Mouse (Mus musculus): ENCODE results near the gene Kcnj8. TPM values are rescaled to one million over a fixed set of nuclear protein-coding genes. Genes with fewer than 3 reads are reported as not detected.

Kcnj8 gene
- total RNA-seq, 1 experiment: 0.58 TPM

DNA sequence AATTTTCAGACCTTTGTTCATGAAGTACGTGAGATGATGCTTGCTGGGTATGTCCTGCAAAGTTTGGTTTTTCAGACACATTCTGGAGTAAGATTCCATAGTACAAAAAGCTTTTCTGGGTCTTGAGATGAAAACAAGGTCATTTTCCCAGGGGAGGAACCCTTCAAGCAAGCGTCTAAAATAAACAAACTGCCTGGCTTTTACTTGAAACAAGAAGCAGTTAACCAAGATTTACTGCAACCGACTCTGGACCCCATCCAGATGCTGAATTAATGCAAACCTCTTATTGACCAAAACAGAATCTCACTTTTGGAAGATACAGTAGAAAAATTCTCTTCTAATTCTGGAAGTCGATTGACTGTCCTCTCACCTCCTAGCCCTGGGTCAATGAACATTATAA lies 20.5 kb downstream of the Kcnj8 start:
- H3K9me3 ChIP-seq (ENCODE audit: control insufficient read depth, insufficient read depth, low read depth, low read length): no peaks in the 10 kb centered on the region
- no peak for DNase-seq (ENCODE audit: low read depth, low spot score)
- in situ Hi-C loops (cut with MboI; ENCODE audit: low sequenced_read_pairs in 2 of 2, unreplicated experiment in 2 of 2): no loop called here
- no peaks in the 10 kb centered on the region for H3K4me1 ChIP-seq (ENCODE audit: control insufficient read depth in 2 of 2, insufficient read depth in 2 of 2, low read length in 2 of 2, poor library complexity in 1 of 2)
- H3K4me3 ChIP-seq (ENCODE audit: insufficient read depth in 1 of 2, low read depth in 1 of 2, low read length in 2 of 2, poor library complexity in 1 of 2, severe bottlenecking in 1 of 2): no peak overlapping the region
- no peak overlapping the region for H3K9ac ChIP-seq (ENCODE audit: insufficient read depth, low read depth, low read length, poor library complexity, severe bottlenecking)
- H3K27ac ChIP-seq (ENCODE audit: insufficient read depth, low read depth, low read length, poor library complexity, severe bottlenecking): no peak overlapping the region
- no peaks in the 10 kb centered on the region for H3K36me3 ChIP-seq (ENCODE audit: control insufficient read depth, insufficient read depth, low read length, poor library complexity, severe bottlenecking)
- TF ChIP-seq MAFK (IDR thresholded peaks at IDR 0.05; ENCODE audit: insufficient read depth, low read depth, low read length): no peak
- no peak for TF ChIP-seq ZNF384 (IDR thresholded peaks at IDR 0.05; ENCODE audit: low read depth, low read length)
- no peak for TF ChIP-seq ZC3H11A (IDR thresholded peaks at IDR 0.05; ENCODE audit: borderline replicate concordance, low read depth, low read length)
- TF ChIP-seq CHD2 (IDR thresholded peaks at IDR 0.05; ENCODE audit: low read depth, low read length): no peak
- TF ChIP-seq HCFC1 (IDR thresholded peaks at IDR 0.05; ENCODE audit: borderline replicate concordance, insufficient read depth, low read length): no peak

GRCm38 (mm10) chr6:142548377-142548776 lies 23.0 kb downstream of the Kcnj8 start:
- TF ChIP-seq CHD2 (IDR thresholded peaks at IDR 0.05; ENCODE audit: low read depth, low read length) (no peak), ZC3H11A (IDR thresholded peaks at IDR 0.05; ENCODE audit: borderline replicate concordance, low read depth, low read length) (no peak), MAFK (IDR thresholded peaks at IDR 0.05; ENCODE audit: insufficient read depth, low read depth, low read length) (no peak), ZNF384 (IDR thresholded peaks at IDR 0.05; ENCODE audit: low read depth, low read length) (no peak), HCFC1 (IDR thresholded peaks at IDR 0.05; ENCODE audit: borderline replicate concordance, insufficient read depth, low read length) (no peak)
- Histone ChIP-seq H3K9me3 (ENCODE audit: control insufficient read depth, insufficient read depth, low read depth, low read length) (no peaks in the 10 kb centered on the region), H3K9ac (ENCODE audit: insufficient read depth, low read depth, low read length, poor library complexity, severe bottlenecking) (no peak overlapping the region), H3K4me3 (ENCODE audit: insufficient read depth in 1 of 2, low read depth in 1 of 2, low read length in 2 of 2, poor library complexity in 1 of 2, severe bottlenecking in 1 of 2) (no peak overlapping the region), H3K27ac (ENCODE audit: insufficient read depth, low read depth, low read length, poor library complexity, severe bottlenecking) (no peak overlapping the region), H3K36me3 (ENCODE audit: control insufficient read depth, insufficient read depth, low read length, poor library complexity, severe bottlenecking) (no peaks in the 10 kb centered on the region), H3K4me1 (ENCODE audit: control insufficient read depth in 2 of 2, insufficient read depth in 2 of 2, low read length in 2 of 2, poor library complexity in 1 of 2) (no peaks in the 10 kb centered on the region)
- in situ Hi-C loops (cut with MboI; ENCODE audit: low sequenced_read_pairs in 2 of 2, unreplicated experiment in 2 of 2): no loop called here
- DNase-seq (ENCODE audit: low read depth, low spot score): no peak

DNA sequence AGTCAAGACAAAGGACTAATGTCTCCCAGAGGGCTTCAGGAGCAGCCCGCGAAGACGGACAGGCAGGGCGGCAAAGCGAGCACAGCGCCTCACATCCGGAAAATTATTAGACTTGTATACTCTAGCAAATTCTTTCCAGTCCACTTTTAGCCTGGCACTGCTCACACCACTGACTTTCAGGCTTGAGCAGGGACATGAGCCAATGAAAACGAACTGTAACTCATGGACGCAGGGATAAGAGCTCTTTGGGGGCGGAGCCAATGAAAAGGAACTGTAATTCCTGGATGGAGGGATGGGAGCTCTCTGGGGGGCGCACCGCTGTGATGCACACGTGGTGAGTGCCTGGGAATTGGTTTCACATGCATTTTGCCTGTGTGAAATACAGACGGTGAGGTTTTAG lies 26.3 kb downstream of the Kcnj8 start:
- H3K27ac ChIP-seq (ENCODE audit: insufficient read depth, low read depth, low read length, poor library complexity, severe bottlenecking): no peak overlapping the region
- in situ Hi-C loops (cut with MboI; ENCODE audit: low sequenced_read_pairs in 2 of 2, unreplicated experiment in 2 of 2): no loop called here
- TF ChIP-seq MAFK (IDR thresholded peaks at IDR 0.05; ENCODE audit: insufficient read depth, low read depth, low read length) (no peak), ZC3H11A (IDR thresholded peaks at IDR 0.05; ENCODE audit: borderline replicate concordance, low read depth, low read length) (no peak), ZNF384 (IDR thresholded peaks at IDR 0.05; ENCODE audit: low read depth, low read length) (no peak), HCFC1 (IDR thresholded peaks at IDR 0.05; ENCODE audit: borderline replicate concordance, insufficient read depth, low read length) (no peak), CHD2 (IDR thresholded peaks at IDR 0.05; ENCODE audit: low read depth, low read length) (no peak)
- no peak for DNase-seq (ENCODE audit: low read depth, low spot score)
- no peaks in the 10 kb centered on the region for H3K4me1 ChIP-seq (ENCODE audit: control insufficient read depth in 2 of 2, insufficient read depth in 2 of 2, low read length in 2 of 2, poor library complexity in 1 of 2)
- H3K36me3 ChIP-seq (ENCODE audit: control insufficient read depth, insufficient read depth, low read length, poor library complexity, severe bottlenecking): no peaks in the 10 kb centered on the region
- H3K9ac ChIP-seq (ENCODE audit: insufficient read depth, low read depth, low read length, poor library complexity, severe bottlenecking): no peak overlapping the region
- no peaks in the 10 kb centered on the region for H3K9me3 ChIP-seq (ENCODE audit: control insufficient read depth, insufficient read depth, low read depth, low read length)
- H3K4me3 ChIP-seq (ENCODE audit: insufficient read depth in 1 of 2, low read depth in 1 of 2, low read length in 2 of 2, poor library complexity in 1 of 2, severe bottlenecking in 1 of 2): no peak overlapping the region

DNA sequence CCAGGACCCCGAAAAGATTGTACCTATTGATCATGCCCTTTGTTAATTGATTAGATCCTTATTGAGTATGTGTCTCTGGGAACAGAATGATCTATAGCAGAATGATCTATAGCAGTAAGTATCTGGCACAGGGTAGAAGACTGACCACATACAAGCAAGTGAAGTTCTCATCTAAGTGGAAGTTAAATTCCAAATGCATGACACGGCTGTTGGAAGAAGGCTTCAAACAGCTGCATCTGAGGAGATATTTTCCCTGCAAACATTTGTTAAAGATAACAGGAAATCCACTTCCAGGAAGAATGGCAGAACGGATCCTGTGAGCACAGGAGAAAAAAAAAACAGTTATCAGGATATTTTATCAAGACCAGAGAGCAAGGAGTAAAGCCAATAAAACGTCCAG lies 27.8 kb downstream of the Kcnj8 start:
- no peaks in the 10 kb centered on the region for H3K36me3 ChIP-seq (ENCODE audit: control insufficient read depth, insufficient read depth, low read length, poor library complexity, severe bottlenecking)
- no peak overlapping the region for H3K27ac ChIP-seq (ENCODE audit: insufficient read depth, low read depth, low read length, poor library complexity, severe bottlenecking)
- no peak overlapping the region for H3K4me3 ChIP-seq (ENCODE audit: insufficient read depth in 1 of 2, low read depth in 1 of 2, low read length in 2 of 2, poor library complexity in 1 of 2, severe bottlenecking in 1 of 2)
- DNase-seq (ENCODE audit: low read depth, low spot score): no peak
- H3K9me3 ChIP-seq (ENCODE audit: control insufficient read depth, insufficient read depth, low read depth, low read length): no peaks in the 10 kb centered on the region
- no peak for TF ChIP-seq ZC3H11A (IDR thresholded peaks at IDR 0.05; ENCODE audit: borderline replicate concordance, low read depth, low read length)
- TF ChIP-seq MAFK (IDR thresholded peaks at IDR 0.05; ENCODE audit: insufficient read depth, low read depth, low read length): no peak
- TF ChIP-seq CHD2 (IDR thresholded peaks at IDR 0.05; ENCODE audit: low read depth, low read length): no peak
- no peak for TF ChIP-seq HCFC1 (IDR thresholded peaks at IDR 0.05; ENCODE audit: borderline replicate concordance, insufficient read depth, low read length)
- no peak for TF ChIP-seq ZNF384 (IDR thresholded peaks at IDR 0.05; ENCODE audit: low read depth, low read length)
- H3K9ac ChIP-seq (ENCODE audit: insufficient read depth, low read depth, low read length, poor library complexity, severe bottlenecking): no peak overlapping the region
- H3K4me1 ChIP-seq (ENCODE audit: control insufficient read depth in 2 of 2, insufficient read depth in 2 of 2, low read length in 2 of 2, poor library complexity in 1 of 2): no peaks in the 10 kb centered on the region
- in situ Hi-C loops (cut with MboI; ENCODE audit: low sequenced_read_pairs in 2 of 2, unreplicated experiment in 2 of 2): no loop called here

DNA sequence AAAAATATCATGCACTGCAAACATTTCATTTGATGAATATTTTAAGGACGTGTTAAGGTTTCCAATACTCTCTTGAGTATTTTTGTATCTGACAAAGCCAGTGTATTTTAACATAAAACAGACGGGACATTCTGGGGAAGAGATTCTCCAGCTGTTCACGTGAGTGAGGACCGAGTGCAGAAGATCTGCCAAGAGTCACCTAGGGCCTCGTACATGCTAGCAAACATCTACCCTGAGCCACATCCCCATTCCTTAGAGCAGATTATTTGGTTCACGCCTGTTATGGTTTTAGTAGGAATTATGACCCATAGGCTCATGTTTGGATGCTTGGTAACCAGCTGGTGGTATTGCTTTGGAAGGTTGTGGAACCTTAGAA lies 28.6 kb downstream of the Kcnj8 start:
- H3K9me3 ChIP-seq (ENCODE audit: control insufficient read depth, insufficient read depth, low read depth, low read length): no peaks in the 10 kb centered on the region
- no peaks in the 10 kb centered on the region for H3K4me1 ChIP-seq (ENCODE audit: control insufficient read depth in 2 of 2, insufficient read depth in 2 of 2, low read length in 2 of 2, poor library complexity in 1 of 2)
- in situ Hi-C loops (cut with MboI; ENCODE audit: low sequenced_read_pairs in 2 of 2, unreplicated experiment in 2 of 2): no loop called here
- H3K27ac ChIP-seq (ENCODE audit: insufficient read depth, low read depth, low read length, poor library complexity, severe bottlenecking): no peak overlapping the region
- TF ChIP-seq ZNF384 (IDR thresholded peaks at IDR 0.05; ENCODE audit: low read depth, low read length) (no peak), CHD2 (IDR thresholded peaks at IDR 0.05; ENCODE audit: low read depth, low read length) (no peak), HCFC1 (IDR thresholded peaks at IDR 0.05; ENCODE audit: borderline replicate concordance, insufficient read depth, low read length) (no peak), MAFK (IDR thresholded peaks at IDR 0.05; ENCODE audit: insufficient read depth, low read depth, low read length) (no peak), ZC3H11A (IDR thresholded peaks at IDR 0.05; ENCODE audit: borderline replicate concordance, low read depth, low read length) (no peak)
- no peak overlapping the region for H3K9ac ChIP-seq (ENCODE audit: insufficient read depth, low read depth, low read length, poor library complexity, severe bottlenecking)
- H3K4me3 ChIP-seq (ENCODE audit: insufficient read depth in 1 of 2, low read depth in 1 of 2, low read length in 2 of 2, poor library complexity in 1 of 2, severe bottlenecking in 1 of 2): no peak overlapping the region
- no peak for DNase-seq (ENCODE audit: low read depth, low spot score)
- no peaks in the 10 kb centered on the region for H3K36me3 ChIP-seq (ENCODE audit: control insufficient read depth, insufficient read depth, low read length, poor library complexity, severe bottlenecking)

All from ES-E14 (cell line).